Mouse (Mus musculus): ENCODE results near the gene Sox15. TPM values are rescaled to one million over a fixed set of nuclear protein-coding genes. Genes with fewer than 3 reads are reported as not detected.

Sox15 gene
- total and polyA plus RNA-seq, 3 experiments, result 0.17 to 0.54 TPM; not detected in 1

- DNase-seq (ENCODE audit: extremely low read depth), result no peak
- Histone ChIP-seq H3K27me3 (replicated peaks) (no peaks in the 10 kb centered on the region), H3K4me3 (replicated peaks in 1 of 3; ENCODE audit: low read depth in 2 of 3, low read length in 2 of 3, poor library complexity in 1 of 3) (no peak overlapping the region), H3K9ac (ENCODE audit: insufficient read depth, low read depth) (no peak overlapping the region), H3K36me3 (replicated peaks in 1 of 2; ENCODE audit: control insufficient read depth in 1 of 2, insufficient read depth in 1 of 2, low read length in 1 of 2) (peaks cover 12 to 15% of the 10 kb centered on the region in 2 experiments), H3K27ac (ENCODE audit: insufficient read depth, low read depth) (no peak overlapping the region), H3K79me2 (replicated peaks; ENCODE audit: control insufficient read depth, extremely low read depth, insufficient read depth, poor library complexity, severe bottlenecking) (peaks cover 30% of the 10 kb centered on the region), H3K4me1 (ENCODE audit: control insufficient read depth in 1 of 2, insufficient read depth in 2 of 2) (peaks cover 4 to 46% of the 10 kb centered on the region in 2 experiments), H3K9me3 (replicated peaks; ENCODE audit: low read length) (no peaks in the 10 kb centered on the region), H3K4me2 (ENCODE audit: insufficient read depth, low read depth, poor library complexity, severe bottlenecking) (no peak overlapping the region)
- TF ChIP-seq MXI1 (IDR thresholded peaks at IDR 0.05; ENCODE audit: low read depth, low read length), result no peak
- no peak for TF ChIP-seq SIN3A (IDR thresholded peaks at IDR 0.05; ENCODE audit: low read length)
- no peak for TF ChIP-seq MAZ (IDR thresholded peaks at IDR 0.05; ENCODE audit: low read depth, low read length)
- TF ChIP-seq KAT2A (IDR thresholded peaks at IDR 0.05; ENCODE audit: insufficient replicate concordance, low read length), result no peak
- TF ChIP-seq CHD2 (IDR thresholded peaks at IDR 0.05; ENCODE audit: low read length), result no peak
- TF ChIP-seq TBP (conservative IDR thresholded peaks at IDR 0.05; ENCODE audit: low read depth, low read length), result no peak
- no peak for TF ChIP-seq POLR2A (IDR thresholded peaks at IDR 0.05; ENCODE audit: low read depth, low read length)
- no peak for TF ChIP-seq MYC (IDR thresholded peaks at IDR 0.05; ENCODE audit: low read depth, low read length)
- no peak for TF ChIP-seq MAX (IDR thresholded peaks at IDR 0.05; ENCODE audit: low read length)
- no peak for TF ChIP-seq ZNF384 (IDR thresholded peaks at IDR 0.05; ENCODE audit: low read depth, low read length)
- no peak for TF ChIP-seq JUND (conservative IDR thresholded peaks at IDR 0.05; ENCODE audit: low read depth, low read length)
- TF ChIP-seq NRF1 (IDR thresholded peaks at IDR 0.05; ENCODE audit: low read depth, low read length), result no peak
- in situ Hi-C loops (cut with MboI; ENCODE audit: low pct_ligation_motif_present, low pct_unique_long_range_greater_than_20kb, low sequenced_read_pairs), result loop anchor here (5.0 to 10.0 kb wide), 2 partner anchors 61 to 194 kb away; partner anchors contain the start of gene Tmem95
- dilution Hi-C loops (cut with MboI; ENCODE audit: extremely low pct_ligation_motif_present, extremely low pct_unique_long_range_greater_than_20kb, low sequenced_read_pairs), result no loop called here
Observed at GRCm38 (mm10) chr11:69683576-69683975, 28.5 kb downstream of the Sox15 start.

GRCm38 (mm10) chr11:69684128-69684745 lies 29.1 kb downstream of the Sox15 start:
- no peak for DNase-seq (ENCODE audit: extremely low read depth)
- Histone ChIP-seq H3K79me2 (replicated peaks; ENCODE audit: control insufficient read depth, extremely low read depth, insufficient read depth, poor library complexity, severe bottlenecking) (peaks cover 24% of the 10 kb centered on the region), H3K4me2 (ENCODE audit: insufficient read depth, low read depth, poor library complexity, severe bottlenecking) (no peak overlapping the region), H3K9me3 (replicated peaks; ENCODE audit: low read length) (no peaks in the 10 kb centered on the region), H3K27ac (ENCODE audit: insufficient read depth, low read depth) (no peak overlapping the region), H3K4me3 (replicated peaks in 1 of 3; ENCODE audit: low read depth in 2 of 3, low read length in 2 of 3, poor library complexity in 1 of 3) (no peak overlapping the region), H3K4me1 (ENCODE audit: control insufficient read depth in 1 of 2, insufficient read depth in 2 of 2) (peaks cover 4 to 41% of the 10 kb centered on the region in 2 experiments), H3K36me3 (replicated peaks in 1 of 2; ENCODE audit: control insufficient read depth in 1 of 2, insufficient read depth in 1 of 2, low read length in 1 of 2) (peaks cover 7 to 10% of the 10 kb centered on the region in 2 experiments), H3K9ac (ENCODE audit: insufficient read depth, low read depth) (no peak overlapping the region), H3K27me3 (replicated peaks) (no peaks in the 10 kb centered on the region)
- in situ Hi-C loops (cut with MboI; ENCODE audit: low pct_ligation_motif_present, low pct_unique_long_range_greater_than_20kb, low sequenced_read_pairs) (loop anchor here (5.0 to 10.0 kb wide), 2 partner anchors 61 to 193 kb away; partner anchors contain the start of gene Tmem95), dilution Hi-C loops (cut with MboI; ENCODE audit: extremely low pct_ligation_motif_present, extremely low pct_unique_long_range_greater_than_20kb, low sequenced_read_pairs) (no loop called here)
- no peak for TF ChIP-seq MEF2A (IDR thresholded peaks at IDR 0.05; ENCODE audit: borderline replicate concordance, low read depth, low read length)
- TF ChIP-seq TCF12 (IDR thresholded peaks at IDR 0.05; ENCODE audit: low read depth, low read length), result no peak
- TF ChIP-seq IRF4 (IDR thresholded peaks at IDR 0.05; ENCODE audit: low read depth, low read length), result no peak
- TF ChIP-seq E2F4 (IDR thresholded peaks at IDR 0.05; ENCODE audit: insufficient replicate concordance, low read depth, low read length), result no peak
- TF ChIP-seq MYC (IDR thresholded peaks at IDR 0.05; ENCODE audit: low read depth, low read length), result no peak
- no peak for TF ChIP-seq MAX (IDR thresholded peaks at IDR 0.05; ENCODE audit: low read length)
- TF ChIP-seq NELFE (IDR thresholded peaks at IDR 0.05; ENCODE audit: low read depth, low read length), result no peak
- TF ChIP-seq PAX5 (IDR thresholded peaks at IDR 0.05; ENCODE audit: low read length), result no peak
- no peak for TF ChIP-seq SMC3 (IDR thresholded peaks at IDR 0.05; ENCODE audit: low read depth, low read length)
- no peak for TF ChIP-seq SIN3A (IDR thresholded peaks at IDR 0.05; ENCODE audit: low read length)
- no peak for TF ChIP-seq MXI1 (IDR thresholded peaks at IDR 0.05; ENCODE audit: low read depth, low read length)
